Mouse (Mus musculus) myocyte (in vitro differentiated cells): ENCODE results near the gene Arid5b.

ENCODE experiments used
- E2F4 ChIP-seq: IDR thresholded peaks from one replicate; pipeline ENCODE4 v1.6.1; 2011; ENCODE audit warnings: mild to moderate bottlenecking, control low read depth, moderate library complexity; ENCODE audit not compliant: insufficient read depth
- MYOG ChIP-seq, 3 experiments: IDR thresholded peaks; one replicate each; pipeline ENCODE4 v1.6.1; 2011; ENCODE audit warnings: control low read depth in 2 of 3, low read depth in 2 of 3, mild to moderate bottlenecking in 2 of 3; ENCODE audit not compliant: insufficient read length in 2 of 3, control insufficient read depth in 1 of 3, insufficient read depth in 1 of 3
- POLR2A ChIP-seq: IDR thresholded peaks from one replicate; pipeline ENCODE4 v1.6.1; 2011; ENCODE audit warnings: low read depth, mild to moderate bottlenecking, control low read depth, moderate library complexity; ENCODE audit not compliant: insufficient read length
- POLR2AphosphoS2 ChIP-seq: IDR thresholded peaks from one replicate; pipeline ENCODE4 v1.6.1; 2011; ENCODE audit warnings: low read depth, control low read depth; ENCODE audit not compliant: insufficient read length
- TCF12 ChIP-seq: IDR thresholded peaks from one replicate; pipeline ENCODE4 v1.6.1; 2011; ENCODE audit warnings: mild to moderate bottlenecking, control low read depth; ENCODE audit not compliant: poor library complexity, insufficient read depth, severe bottlenecking
- USF1 ChIP-seq: IDR thresholded peaks from one replicate; pipeline ENCODE4 v1.6.1; 2011; ENCODE audit warnings: low read depth, mild to moderate bottlenecking, control low read depth, moderate library complexity

DNA sequence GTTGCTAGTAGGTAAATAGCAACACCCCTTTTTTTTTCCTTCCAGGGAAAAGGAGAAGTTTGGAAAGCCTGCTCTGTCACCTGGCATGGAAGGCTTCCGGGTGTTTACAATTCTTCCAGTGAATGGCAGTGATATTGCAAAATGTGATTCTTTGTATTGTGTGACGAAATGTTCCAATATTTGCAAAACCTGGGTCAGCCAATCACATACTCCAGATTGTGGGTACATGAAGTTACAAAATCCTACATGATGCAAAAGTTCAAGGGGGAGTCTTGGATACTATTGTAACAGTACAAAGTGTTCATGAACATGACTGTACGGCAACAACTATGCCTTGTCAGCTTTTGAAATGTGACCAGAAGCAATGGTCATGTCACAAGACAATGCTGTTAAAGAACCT is 220.7 kb downstream of the Arid5b start:
- no peak for TF ChIP-seq TCF12
- no peak for TF ChIP-seq MYOG (IDR thresholded peaks at IDR 0.05; ENCODE audit: control insufficient read depth in 1 of 3, insufficient read depth in 1 of 3, insufficient read length in 2 of 3, low read depth in 2 of 3)
- no peak for TF ChIP-seq POLR2A
- no peak for TF ChIP-seq POLR2AphosphoS2
- no peak for TF ChIP-seq E2F4
- TF ChIP-seq USF1 = no peak
